Mouse (Mus musculus) fat pad, adult 2 months (tissue): ENCODE data around the gene Cd164l2.

ENCODE experiments used
- DNase-seq: peaks from one replicate; pipeline ENCODE4 v3.0.0-alpha.2; 2011; ENCODE audit warnings: low read depth, low spot score; ENCODE audit errors: extremely low read depth

Gene Cd164l2

GRCm38 (mm10) chr4:133252089-133252488, 40.2 kb downstream of the Cd164l2 start:
- no peak for DNase-seq

GRCm38 (mm10) chr4:133253412-133253811, 41.5 kb downstream of the Cd164l2 start:
- no peak for DNase-seq

DNA sequence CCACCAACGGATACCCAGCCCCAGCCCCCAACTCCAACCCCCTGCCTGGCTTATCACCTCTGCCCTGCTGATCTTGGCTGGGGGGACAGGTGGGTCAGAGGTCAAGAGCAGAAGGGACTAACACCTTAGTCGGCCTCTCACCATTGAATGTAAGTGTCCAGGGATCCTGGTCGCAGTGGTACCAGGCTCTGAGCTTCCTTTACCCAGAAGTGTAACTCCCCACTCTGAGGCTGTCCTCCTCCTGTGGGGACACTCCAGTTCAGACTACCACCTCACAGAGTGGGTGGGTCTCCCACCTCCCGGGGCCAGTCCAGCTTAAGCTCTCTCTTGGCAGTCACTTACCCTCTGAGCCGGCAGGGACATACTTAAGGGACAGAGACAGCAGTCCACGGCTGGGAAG, 43.5 kb downstream of the Cd164l2 start:
- DNase-seq = no peak

GRCm38 (mm10) chr4:133256820-133257219, 44.9 kb downstream of the Cd164l2 start:
- DNase-seq = no peak

GRCm38 (mm10) chr4:133257230-133257629, 45.3 kb downstream of the Cd164l2 start:
- DNase-seq = peak; percentile 55

DNA sequence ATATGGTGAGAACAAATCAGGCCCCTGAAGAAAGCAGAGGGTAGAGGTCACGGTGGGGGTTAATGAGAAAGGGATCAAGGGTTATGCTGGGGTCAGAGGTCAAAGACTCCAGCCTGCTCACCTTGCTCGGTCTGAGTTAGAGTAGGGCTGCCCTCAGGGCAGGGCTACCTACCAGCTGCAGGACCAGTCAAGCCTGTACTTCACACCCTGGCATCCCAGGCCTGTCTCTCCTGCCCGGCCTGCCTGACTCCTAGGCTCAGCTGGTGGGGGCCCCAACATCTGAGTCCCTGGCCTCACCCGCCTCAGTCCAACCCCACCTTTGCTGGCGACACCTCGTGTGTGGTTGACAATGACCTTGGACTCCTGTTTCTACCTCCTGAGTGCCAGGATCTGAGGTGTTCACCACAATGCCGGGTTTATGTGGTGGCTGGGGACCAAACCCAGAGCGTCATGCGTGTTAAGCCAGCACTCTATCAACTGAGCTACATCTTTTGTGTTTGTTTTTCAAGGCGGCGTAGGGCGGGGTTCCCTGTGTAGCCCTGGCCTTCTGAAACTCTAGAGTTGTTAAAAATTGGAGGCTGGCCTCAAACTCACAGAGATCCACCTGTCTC, 46.0 kb downstream of the Cd164l2 start:
- DNase-seq = no peak

- DNase-seq = no peak
Observed at GRCm38 (mm10) chr4:133261641-133262374, 49.9 kb downstream of the Cd164l2 start.

DNA sequence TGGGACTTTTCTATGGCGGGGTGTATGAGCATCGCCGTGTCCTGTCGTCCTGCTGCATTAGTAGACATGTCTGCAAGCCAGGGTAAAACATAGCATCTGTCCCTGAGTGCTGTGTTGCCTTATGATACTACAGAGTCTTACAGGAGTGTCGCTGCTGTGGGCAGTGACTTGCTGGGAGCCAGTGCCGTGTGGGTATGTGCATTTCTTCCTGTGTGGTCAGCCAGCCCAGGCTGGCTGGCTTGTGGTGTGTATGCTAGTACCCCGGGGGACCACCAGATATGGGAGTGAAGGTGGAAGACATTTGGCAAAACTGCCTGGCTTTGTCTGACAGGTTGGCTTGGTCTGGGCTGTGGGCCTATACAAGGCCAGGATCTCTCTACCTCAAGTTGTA, 50.4 kb downstream of the Cd164l2 start:
- no peak for DNase-seq

- no peak for DNase-seq
Observed at GRCm38 (mm10) chr4:133262882-133263281, 51.0 kb downstream of the Cd164l2 start, which contains the start of gene Sytl1. TSS of gene Sytl1 (minus strand) at chr4:133263113.

DNA sequence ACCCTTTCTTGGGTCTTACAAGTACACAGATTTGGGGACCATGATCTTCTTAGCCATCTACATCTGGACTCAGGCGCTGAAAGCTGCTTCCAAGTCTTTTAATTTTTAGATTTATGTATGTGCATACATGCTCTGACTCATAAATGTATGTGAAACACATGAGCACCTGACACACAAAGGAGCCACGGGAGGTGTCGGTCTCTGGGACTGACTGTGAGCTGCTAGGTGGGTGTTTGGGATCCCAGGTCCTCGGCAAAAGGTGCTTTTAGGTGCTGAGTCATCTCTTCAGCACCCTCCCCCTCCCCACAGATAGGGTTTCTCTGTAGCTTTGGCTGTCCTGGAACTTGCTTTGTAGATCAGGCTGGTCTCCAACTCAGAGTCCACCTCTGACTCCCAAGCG, 51.8 kb downstream of the Cd164l2 start:
- DNase-seq = no peak

DNA sequence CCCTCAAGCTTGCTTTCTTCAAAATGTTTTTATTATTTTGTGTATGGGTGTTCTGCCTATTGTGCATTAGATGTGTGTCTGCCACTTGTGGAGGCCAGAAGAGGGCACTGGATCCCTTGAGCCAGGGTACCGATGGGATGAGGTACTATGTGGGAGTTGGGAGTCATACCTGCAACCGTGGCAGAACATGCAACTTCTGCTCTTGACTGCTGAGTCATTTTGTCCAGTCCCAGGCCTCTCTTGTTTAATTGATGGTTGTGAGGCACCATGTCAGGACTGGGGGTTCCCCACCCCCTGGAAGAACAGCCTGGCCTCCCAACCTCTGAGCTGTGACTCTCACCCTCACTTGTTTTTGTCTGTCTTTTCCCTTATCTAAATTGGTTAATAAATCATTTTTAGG, 52.6 kb downstream of the Cd164l2 start:
- DNase-seq = no peak

- DNase-seq = no peak
Observed at GRCm38 (mm10) chr4:133265297-133265696, 53.4 kb downstream of the Cd164l2 start.

DNA sequence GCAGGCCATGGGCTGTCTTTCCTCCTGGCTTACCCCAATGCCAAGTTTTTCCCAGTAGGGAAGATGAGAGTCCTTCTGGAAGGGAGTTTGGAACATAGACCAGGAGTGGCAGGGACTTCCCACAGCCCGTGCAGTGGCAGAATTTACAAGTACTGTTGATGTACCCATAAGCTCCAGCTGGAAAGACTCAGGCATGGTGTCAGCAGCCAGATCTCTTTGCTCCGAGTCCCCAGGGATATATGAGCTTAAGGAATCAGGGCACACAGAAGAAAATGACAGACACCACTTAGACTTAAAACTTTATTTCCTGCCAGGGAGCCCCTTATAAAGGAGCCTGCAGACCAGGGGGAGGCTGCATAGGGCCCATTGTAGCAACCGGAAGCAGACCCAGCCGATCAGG, 53.8 kb downstream of the Cd164l2 start:
- DNase-seq = no peak

DNA sequence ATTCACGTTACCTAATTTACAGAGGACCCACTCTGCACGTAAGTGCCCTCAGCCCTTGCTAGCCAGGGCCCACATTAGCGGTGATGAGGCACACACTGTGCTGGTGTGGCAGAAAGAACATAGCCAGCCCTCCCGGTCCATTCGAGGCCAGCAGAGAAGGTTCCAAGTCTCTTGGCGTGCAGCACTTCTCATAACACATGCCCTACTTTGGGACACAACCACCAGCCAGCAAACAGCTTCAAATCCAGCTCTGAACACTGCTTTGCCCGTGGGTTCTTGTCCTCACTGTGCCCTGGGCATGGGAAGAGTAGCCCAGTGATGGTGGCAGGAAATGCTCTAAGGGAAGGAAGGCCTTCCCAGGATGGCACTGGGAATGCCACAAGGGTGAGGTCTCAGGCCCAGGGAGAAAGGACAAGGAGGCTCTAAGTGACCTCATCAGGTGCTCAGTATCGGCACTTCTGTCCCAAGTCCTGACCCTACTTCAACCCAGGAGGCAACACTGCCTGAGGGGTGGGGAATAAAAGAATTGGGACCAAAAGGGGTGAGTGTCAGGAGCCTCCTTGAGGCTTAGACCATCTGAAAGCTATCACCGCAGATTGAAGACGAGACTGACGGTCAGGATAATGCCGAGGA, 54.4 kb downstream of the Cd164l2 start:
- no peak for DNase-seq

GRCm38 (mm10) chr4:133268931-133269330, 57.0 kb downstream of the Cd164l2 start:
- no peak for DNase-seq

GRCm38 (mm10) chr4:133269596-133269995, 57.7 kb downstream of the Cd164l2 start:
- DNase-seq = no peak

DNA sequence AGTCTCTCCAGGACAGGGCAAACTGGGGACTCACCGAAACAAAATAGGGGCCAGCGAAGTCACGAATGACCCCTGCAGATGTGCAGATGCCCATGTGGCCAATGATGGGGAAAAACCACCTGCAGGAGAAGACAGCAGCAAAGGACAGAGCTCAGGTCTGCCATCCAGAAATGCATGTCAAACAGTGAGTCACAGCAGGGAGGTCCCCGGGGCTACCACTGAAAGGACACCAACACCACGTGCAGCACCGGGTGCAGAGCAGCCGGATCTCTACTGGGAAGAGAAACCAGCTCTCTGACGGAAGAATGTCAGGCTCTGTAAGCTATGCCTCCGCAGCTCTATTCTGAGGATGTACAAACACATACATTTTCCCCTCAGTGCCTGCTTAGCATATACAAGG, 59.0 kb downstream of the Cd164l2 start:
- no peak for DNase-seq
